Mouse (Mus musculus): Measurements from ENCODE around the gene Vps8. TPM values are rescaled to one million over a fixed set of nuclear protein-coding genes. Genes with fewer than 3 reads are reported as not detected.

The Vps8 gene
- polyA plus RNA-seq, 1 experiment: 9.1 TPM

DNA sequence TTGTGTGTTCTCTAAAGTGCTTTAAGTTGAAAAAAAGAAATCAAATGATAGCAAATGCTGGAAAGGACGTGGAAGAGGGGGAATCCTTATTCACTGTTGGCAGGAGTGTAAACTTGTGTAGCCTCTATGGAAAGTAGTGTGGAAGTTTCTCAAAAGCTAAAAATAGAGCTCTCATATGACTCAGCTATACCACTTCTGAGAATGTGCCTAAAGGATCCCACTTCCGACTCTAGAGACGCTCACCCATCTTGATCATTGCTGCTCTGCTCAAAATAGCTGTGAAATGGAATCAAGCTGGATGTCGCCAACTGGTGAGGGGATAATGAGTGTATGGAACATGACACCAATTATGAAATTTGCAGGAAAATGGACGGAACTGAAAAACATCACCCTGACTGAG, 264.5 kb downstream of the Vps8 start:
- Histone ChIP-seq H3K4me3 (ENCODE audit: insufficient read depth, poor library complexity, severe bottlenecking) (no peak overlapping the region), H3K27me3 (ENCODE audit: control insufficient read depth, insufficient read depth, insufficient read length) (no peaks in the 10 kb centered on the region), H3K79me3 (ENCODE audit: low read depth) (peaks cover 2% of the 10 kb centered on the region), H3K36me3 (ENCODE audit: control insufficient read depth, insufficient read depth) (no peaks in the 10 kb centered on the region), H3ac (ENCODE audit: control insufficient read depth, insufficient read length, low read depth) (no peak overlapping the region), H3K79me2 (ENCODE audit: control insufficient read depth, insufficient read depth) (no peaks in the 10 kb centered on the region)
- TF ChIP-seq CTCF (IDR thresholded peaks at IDR 0.05; ENCODE audit: control insufficient read depth, insufficient read depth, insufficient read length): no peak
- no peak for TF ChIP-seq CEBPB (IDR thresholded peaks at IDR 0.05; ENCODE audit: low read depth)
- TF ChIP-seq MAX (IDR thresholded peaks at IDR 0.05): no peak
- TF ChIP-seq FOSL1 (IDR thresholded peaks at IDR 0.05; ENCODE audit: insufficient read depth, low read length, poor library complexity, severe bottlenecking): no peak
- no peak for TF ChIP-seq MYOG (IDR thresholded peaks at IDR 0.05; ENCODE audit: control insufficient read depth, extremely low read depth, insufficient read length)
- TF ChIP-seq MYOD1 (IDR thresholded peaks at IDR 0.05; ENCODE audit: control insufficient read depth, insufficient read length, low read depth): no peak
- TF ChIP-seq USF1 (IDR thresholded peaks at IDR 0.05; ENCODE audit: low read depth): no peak

DNA sequence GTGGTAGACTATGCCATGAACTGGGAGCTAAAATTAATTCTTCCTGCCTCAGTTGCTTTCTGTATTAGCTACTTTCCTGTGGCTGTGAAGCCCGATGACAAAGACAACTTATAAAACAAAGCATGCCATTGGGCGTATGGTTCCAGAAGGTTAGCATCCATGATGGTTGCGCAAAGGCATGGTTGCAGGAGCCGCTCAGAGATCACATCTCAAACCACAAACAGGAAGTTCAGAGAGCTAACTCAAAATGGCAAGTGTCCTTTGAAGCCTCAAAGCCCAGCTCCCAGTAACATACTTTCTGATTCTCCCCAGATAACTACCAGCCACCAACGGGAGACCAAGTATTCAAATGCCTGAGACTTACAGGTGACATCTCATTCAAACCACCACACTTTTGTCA, 266.2 kb downstream of the Vps8 start:
- peaks cover 3% of the 10 kb centered on the region for H3K79me3 ChIP-seq (ENCODE audit: low read depth)
- no peaks in the 10 kb centered on the region for H3K36me3 ChIP-seq (ENCODE audit: control insufficient read depth, insufficient read depth)
- H3K79me2 ChIP-seq (ENCODE audit: control insufficient read depth, insufficient read depth): no peaks in the 10 kb centered on the region
- no peak overlapping the region for H3ac ChIP-seq (ENCODE audit: control insufficient read depth, insufficient read length, low read depth)
- no peaks in the 10 kb centered on the region for H3K27me3 ChIP-seq (ENCODE audit: control insufficient read depth, insufficient read depth, insufficient read length)
- H3K4me3 ChIP-seq (ENCODE audit: insufficient read depth, poor library complexity, severe bottlenecking): no peak overlapping the region
- TF ChIP-seq MYOD1 (IDR thresholded peaks at IDR 0.05; ENCODE audit: control insufficient read depth, insufficient read length, low read depth): no peak
- TF ChIP-seq CEBPB (IDR thresholded peaks at IDR 0.05; ENCODE audit: low read depth): no peak
- no peak for TF ChIP-seq USF1 (IDR thresholded peaks at IDR 0.05; ENCODE audit: low read depth)
- TF ChIP-seq CTCF (IDR thresholded peaks at IDR 0.05; ENCODE audit: control insufficient read depth, insufficient read depth, insufficient read length): no peak
- no peak for TF ChIP-seq FOSL1 (IDR thresholded peaks at IDR 0.05; ENCODE audit: insufficient read depth, low read length, poor library complexity, severe bottlenecking)
- TF ChIP-seq MAX (IDR thresholded peaks at IDR 0.05): no peak
- no peak for TF ChIP-seq MYOG (IDR thresholded peaks at IDR 0.05; ENCODE audit: control insufficient read depth, extremely low read depth, insufficient read length)

DNA sequence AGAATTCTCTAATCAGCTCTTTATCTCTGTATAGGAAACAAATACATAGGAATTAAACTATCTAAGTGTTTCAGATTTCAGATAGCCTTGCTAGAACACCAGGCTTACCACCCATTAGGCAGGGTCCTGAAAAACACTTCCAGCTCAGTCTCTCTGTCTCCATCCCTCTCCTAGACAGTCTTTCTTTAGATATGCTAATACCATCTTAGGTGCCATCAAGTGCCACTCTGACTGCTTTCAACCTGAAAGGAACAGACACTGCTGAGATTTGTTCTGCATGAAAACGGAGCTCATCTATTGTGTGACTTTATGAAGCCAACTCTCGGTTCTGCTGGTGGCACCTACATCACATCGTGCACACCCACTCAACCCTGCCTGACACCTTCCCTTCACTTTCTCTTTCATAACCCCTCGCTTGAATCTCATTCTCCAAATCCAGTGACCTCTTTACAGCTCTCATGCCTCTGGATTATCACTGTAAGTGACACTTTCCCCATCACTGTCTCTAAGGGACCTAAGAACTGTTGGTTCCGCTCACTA, 267.4 kb downstream of the Vps8 start:
- peaks cover 3% of the 10 kb centered on the region for H3K79me3 ChIP-seq (ENCODE audit: low read depth)
- H3ac ChIP-seq (ENCODE audit: control insufficient read depth, insufficient read length, low read depth): no peak overlapping the region
- no peak overlapping the region for H3K4me3 ChIP-seq (ENCODE audit: insufficient read depth, poor library complexity, severe bottlenecking)
- H3K79me2 ChIP-seq (ENCODE audit: control insufficient read depth, insufficient read depth): no peaks in the 10 kb centered on the region
- no peaks in the 10 kb centered on the region for H3K36me3 ChIP-seq (ENCODE audit: control insufficient read depth, insufficient read depth)
- no peaks in the 10 kb centered on the region for H3K27me3 ChIP-seq (ENCODE audit: control insufficient read depth, insufficient read depth, insufficient read length)
- no peak for TF ChIP-seq MYOD1 (IDR thresholded peaks at IDR 0.05; ENCODE audit: control insufficient read depth, insufficient read length, low read depth)
- no peak for TF ChIP-seq MYOG (IDR thresholded peaks at IDR 0.05; ENCODE audit: control insufficient read depth, extremely low read depth, insufficient read length)
- TF ChIP-seq CEBPB (IDR thresholded peaks at IDR 0.05; ENCODE audit: low read depth): no peak

DNA sequence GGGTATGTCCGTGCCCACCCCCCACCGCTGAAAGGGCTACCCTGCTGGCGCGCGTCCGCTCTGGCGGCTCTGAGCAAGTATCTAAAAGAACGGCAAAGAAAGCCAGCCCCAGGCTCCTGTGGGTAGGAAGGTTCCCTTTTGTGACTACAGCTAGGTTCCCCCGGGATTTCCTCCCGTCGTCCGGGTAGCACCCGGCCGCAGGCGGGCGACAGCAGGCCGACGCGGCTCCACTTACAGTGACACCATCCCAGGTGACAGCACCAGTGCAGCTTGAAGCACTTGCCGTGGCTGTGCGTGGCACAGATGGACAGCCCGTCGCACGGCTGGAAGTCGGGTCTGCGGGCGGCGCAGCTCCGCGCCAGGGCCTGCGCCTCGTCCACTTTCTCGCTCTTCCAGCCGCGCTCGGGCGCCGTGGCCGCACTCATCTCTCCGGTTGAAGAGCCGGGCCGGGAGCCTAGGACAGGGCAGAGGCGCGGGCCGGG, 271.1 kb downstream of the Vps8 start:
- H3ac ChIP-seq (ENCODE audit: control insufficient read depth, insufficient read length, low read depth): peak overlapping the region; percentile 69
- no peaks in the 10 kb centered on the region for H3K79me2 ChIP-seq (ENCODE audit: control insufficient read depth, insufficient read depth)
- peaks cover 3% of the 10 kb centered on the region for H3K79me3 ChIP-seq (ENCODE audit: low read depth)
- H3K36me3 ChIP-seq (ENCODE audit: control insufficient read depth, insufficient read depth): no peaks in the 10 kb centered on the region
- H3K4me3 ChIP-seq (ENCODE audit: insufficient read depth, poor library complexity, severe bottlenecking): peak overlapping the region; percentile 38
- no peak for TF ChIP-seq MAX (IDR thresholded peaks at IDR 0.05)
- TF ChIP-seq FOSL1 (IDR thresholded peaks at IDR 0.05; ENCODE audit: insufficient read depth, low read length, poor library complexity, severe bottlenecking): no peak
- TF ChIP-seq MYOD1 (IDR thresholded peaks at IDR 0.05; ENCODE audit: control insufficient read depth, insufficient read length, low read depth): no peak
- no peak for TF ChIP-seq CEBPB (IDR thresholded peaks at IDR 0.05; ENCODE audit: low read depth)
- TF ChIP-seq USF1 (IDR thresholded peaks at IDR 0.05; ENCODE audit: low read depth): no peak
- no peak for TF ChIP-seq CTCF (IDR thresholded peaks at IDR 0.05; ENCODE audit: control insufficient read depth, insufficient read depth, insufficient read length)
- TF ChIP-seq MYOG (IDR thresholded peaks at IDR 0.05; ENCODE audit: control insufficient read depth, extremely low read depth, insufficient read length): no peak
- H3K27me3 ChIP-seq (ENCODE audit: control insufficient read depth, insufficient read depth, insufficient read length): no peaks in the 10 kb centered on the region

Other genes with a start within 250 kb of the Vps8 start
- 5.0 TPM for gene Ephb3, start 218.4 kb upstream of the Vps8 start, polyA plus RNA-seq (2012; fragmentation: generic; extraction: Trizol)

All from C2C12 (cell line).